Mouse (Mus musculus) limb, embryonic 14.5 days (tissue): Measurements from ENCODE around the gene Rint1. TPM values are rescaled to one million over a fixed set of nuclear protein-coding genes. Genes with fewer than 3 reads are reported as not detected.

ENCODE experiments used
- ATAC-seq: fragments of 200-750 bp; cut with Nextera tagmentation; 2 replicates; pipeline ENCODE4 v1.8.0; 2017; ENCODE audit warnings: low read depth, moderate number of reproducible peaks, moderate TSS enrichment; ENCODE audit not compliant: low FRiP score
- DNase-seq: peaks from one replicate; pipeline ENCODE4 v3.0.0-alpha.2; 2015; ENCODE audit warnings: low spot score
- H3K27ac ChIP-seq: fragments of 300-500 bp; sonication (generic); replicated peaks from 2 replicates; pipeline ENCODE4 v1.5.1; 2014; ENCODE audit warnings: low read depth, mild to moderate bottlenecking, low read length, moderate library complexity, mixed read lengths
- H3K27me3 ChIP-seq: fragments of 300-500 bp; sonication (generic); 2 replicates; pipeline ENCODE4 v1.6.1; 2014; ENCODE audit warnings: low read length, mixed read lengths; ENCODE audit not compliant: control insufficient read depth, insufficient read depth
- H3K36me3 ChIP-seq: fragments of 300-500 bp; sonication (generic); 2 replicates; pipeline ENCODE4 v1.6.1; 2014; ENCODE audit warnings: mild to moderate bottlenecking, low read length, moderate library complexity, mixed read lengths; ENCODE audit not compliant: control insufficient read depth, insufficient read depth
- H3K4me1 ChIP-seq: fragments of 300-500 bp; sonication (generic); 2 replicates; pipeline ENCODE4 v1.6.1; 2014; ENCODE audit warnings: antibody characterized with exemption, low read length, mixed read lengths; ENCODE audit not compliant: control insufficient read depth, insufficient read depth
- H3K4me2 ChIP-seq: fragments of 300-500 bp; sonication (generic); replicated peaks from 2 replicates; pipeline ENCODE4 v1.6.1; 2014; ENCODE audit warnings: low read depth, mild to moderate bottlenecking, low read length, moderate library complexity; ENCODE audit not compliant: severe bottlenecking
- H3K4me3 ChIP-seq: fragments of 300-500 bp; sonication (generic); replicated peaks from 2 replicates; pipeline ENCODE4 v1.5.1; 2014; ENCODE audit warnings: low read length
- H3K9ac ChIP-seq: fragments of 300-500 bp; sonication (generic); 2 replicates; pipeline ENCODE4 v1.6.1; 2014; ENCODE audit warnings: mild to moderate bottlenecking, low read depth, low read length, moderate library complexity; ENCODE audit not compliant: severe bottlenecking
- H3K9me3 ChIP-seq: fragments of 300-500 bp; sonication (generic); 2 replicates; pipeline ENCODE4 v1.6.1; 2016; ENCODE audit warnings: low read length; ENCODE audit not compliant: control insufficient read depth
- POLR2A ChIP-seq: fragments of 200-500 bp; IDR thresholded peaks from 2 replicates; pipeline ENCODE4 v1.8.0; 2012; ENCODE audit warnings: inconsistent platforms, mild to moderate bottlenecking, moderate library complexity, borderline replicate concordance; ENCODE audit not compliant: insufficient read depth, insufficient read length; ENCODE audit errors: extremely low read depth
- WGBS: fragments of 180-500 bp; shearing (Covaris S2); extraction: QIAGEN DNeasy Blood & Tissue Kit; methylation state at CpG from one replicate; pipeline ENCODE4 v1.1.7; 2014; 5-methylcytosine and 5-hydroxymethylcytosine counted together
- polyA plus RNA-seq, 2 experiments: library from polyadenylated mRNA; depleted of rRNA in 1 of 2; stranded (reverse) in 1 of 2; unstranded in 1 of 2; fragments of >200 nt; fragmentation: Nextera tagmentation in 1 of 2; extraction: Ambion mirVana in 1 of 2; gene quantifications; 2 replicates each; pipeline versions ENCODE4 v1.2.1 to v1.2.3; 2012 to 2014

Rint1 gene
- polyA plus RNA-seq, 2 experiments: 32.1 to 35.8 TPM

GRCm38 (mm10) chr5:23758633-23759032 lies 28.9 kb upstream of the Rint1 start:
- no peaks in the 10 kb centered on the region for H3K9me3 ChIP-seq
- 48% methylated on average over 2 of the region's 2 CpGs for WGBS
- no peak for TF ChIP-seq POLR2A
- ATAC-seq (peak; percentile 37; the same call in 1 of the 2 replicates), DNase-seq (peak; percentile 45)
- no peaks in the 10 kb centered on the region for H3K27me3 ChIP-seq
- no peak overlapping the region for H3K9ac ChIP-seq
- no peak overlapping the region for H3K4me2 ChIP-seq
- H3K27ac ChIP-seq: no peak overlapping the region
- peaks cover 68% of the 10 kb centered on the region for H3K36me3 ChIP-seq
- no peaks in the 10 kb centered on the region for H3K4me1 ChIP-seq
- no peak overlapping the region for H3K4me3 ChIP-seq

- no peak for TF ChIP-seq POLR2A
- WGBS: 90% methylated on average over 6 of the region's 6 CpGs
- peaks cover 62% of the 10 kb centered on the region for H3K36me3 ChIP-seq
Observed at GRCm38 (mm10) chr5:23762531-23762930, 25.0 kb upstream of the Rint1 start.

GRCm38 (mm10) chr5:23764557-23764956 lies 23.0 kb upstream of the Rint1 start:
- Histone ChIP-seq H3K4me3 (no peak overlapping the region), H3K4me2 (no peak overlapping the region), H3K36me3 (peaks cover 61% of the 10 kb centered on the region), H3K9me3 (no peaks in the 10 kb centered on the region), H3K27ac (no peak overlapping the region), H3K9ac (no peak overlapping the region), H3K4me1 (no peaks in the 10 kb centered on the region), H3K27me3 (no peaks in the 10 kb centered on the region)
- WGBS: 91% methylated on average over 5 of the region's 5 CpGs
- DNase-seq (no peak), ATAC-seq (no peak)
- TF ChIP-seq POLR2A: no peak

More at GRCm38 (mm10) chr5:23762531-23762930, 25.0 kb upstream of the Rint1 start:
- Histone ChIP-seq H3K9ac (no peak overlapping the region), H3K27ac (no peak overlapping the region), H3K4me1 (no peaks in the 10 kb centered on the region), H3K4me3 (no peak overlapping the region), H3K27me3 (no peaks in the 10 kb centered on the region), H3K4me2 (no peak overlapping the region), H3K9me3 (no peaks in the 10 kb centered on the region)
- ATAC-seq (no peak), DNase-seq (no peak)

- Histone ChIP-seq H3K4me1 (no peaks in the 10 kb centered on the region), H3K4me3 (no peak overlapping the region), H3K9me3 (no peaks in the 10 kb centered on the region), H3K4me2 (no peak overlapping the region), H3K27ac (no peak overlapping the region), H3K36me3 (peaks cover 49% of the 10 kb centered on the region), H3K27me3 (no peaks in the 10 kb centered on the region), H3K9ac (no peak overlapping the region)
- WGBS: 43% methylated on average over 8 of the region's 8 CpGs
- TF ChIP-seq POLR2A: no peak
- no peak for DNase-seq
- ATAC-seq: no peak
Observed at GRCm38 (mm10) chr5:23771105-23771504, 16.4 kb upstream of the Rint1 start.

- WGBS: 81% methylated on average over 6 of the region's 6 CpGs
- Histone ChIP-seq H3K36me3 (peaks cover 42% of the 10 kb centered on the region), H3K27ac (no peak overlapping the region), H3K4me2 (no peak overlapping the region), H3K9me3 (no peaks in the 10 kb centered on the region), H3K27me3 (no peaks in the 10 kb centered on the region), H3K4me1 (no peaks in the 10 kb centered on the region), H3K4me3 (no peak overlapping the region), H3K9ac (no peak overlapping the region)
- TF ChIP-seq POLR2A: no peak
- DNase-seq: no peak
- ATAC-seq: no peak
Observed at GRCm38 (mm10) chr5:23774186-23774585, 13.3 kb upstream of the Rint1 start.

GRCm38 (mm10) chr5:23780516-23780915 lies 7.0 kb upstream of the Rint1 start:
- no peak overlapping the region for H3K4me3 ChIP-seq
- no peak for TF ChIP-seq POLR2A
- H3K27ac ChIP-seq: no peak overlapping the region
- no peak overlapping the region for H3K4me2 ChIP-seq
- DNase-seq (no peak), ATAC-seq (no peak)
- H3K9me3 ChIP-seq: no peaks in the 10 kb centered on the region
- no peak overlapping the region for H3K9ac ChIP-seq
- peaks cover 9% of the 10 kb centered on the region for H3K4me1 ChIP-seq
- 79% methylated on average over 4 of the region's 4 CpGs for WGBS
- peaks cover 17% of the 10 kb centered on the region for H3K36me3 ChIP-seq
- H3K27me3 ChIP-seq: no peaks in the 10 kb centered on the region
